Comparison of ENCODE assay signal across 7 mouse cellular contexts in the genomic region with DNA sequence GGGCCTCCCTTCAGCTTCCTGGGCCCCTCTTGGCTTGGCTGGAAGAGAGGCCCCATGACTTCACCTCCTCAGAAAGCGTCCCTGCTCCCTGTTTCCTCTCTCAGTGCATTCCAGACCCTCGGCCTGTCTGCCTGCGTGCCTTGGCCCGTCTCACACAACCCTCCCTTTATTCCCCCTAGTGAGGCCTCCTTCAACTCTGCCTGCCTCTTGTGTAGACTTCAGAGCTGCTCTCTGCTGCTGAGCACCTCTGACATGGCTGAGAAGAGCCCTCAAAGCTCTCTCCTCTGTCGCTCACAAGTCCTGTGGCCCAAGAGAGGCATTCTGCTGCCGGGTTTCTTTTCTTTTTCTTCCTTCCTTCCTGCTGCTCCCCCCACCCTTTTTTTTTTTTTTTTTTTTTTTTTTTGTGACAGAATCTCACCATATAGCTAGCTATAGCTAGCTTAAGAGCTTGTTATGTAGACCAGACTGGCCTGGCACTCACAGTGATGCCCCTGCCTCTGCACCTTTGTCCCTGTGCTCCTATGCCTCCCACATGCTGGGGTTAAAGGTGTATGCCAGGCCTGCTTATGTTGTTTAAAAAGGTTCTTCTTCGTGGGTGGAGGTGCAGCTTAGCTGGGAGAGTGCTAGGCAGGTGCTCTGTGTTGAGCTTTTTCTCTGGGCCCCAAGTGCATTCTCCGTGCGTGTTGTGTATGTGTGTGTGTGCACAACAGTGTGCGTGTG. TPM values are rescaled to one million over a fixed set of nuclear protein-coding genes. Genes with fewer than 3 reads are reported as not detected.
DNase-seq lines count a peak whose midpoint lies in the region; ATAC-seq lines count a peak whose summit lies in the region.

No protein-coding gene starts in this region.

- H3K4me3 ChIP-seq in hindbrain, embryonic 11.5 days (ENCODE audit: low read depth, low read length), result no peak overlapping the region
- no peak overlapping the region for H3K4me3 ChIP-seq in lung, embryonic 16.5 days (ENCODE audit: low read length)

- no peaks in the 10 kb centered on the region for H3K27me3 ChIP-seq in hindbrain, embryonic 11.5 days (ENCODE audit: control insufficient read depth, insufficient read depth, low read length)
- H3K27me3 ChIP-seq in lung, embryonic 16.5 days (ENCODE audit: control insufficient read depth, insufficient read depth, low read depth, low read length), result no peaks in the 10 kb centered on the region

- H3K9ac ChIP-seq in hindbrain, embryonic 11.5 days (ENCODE audit: low read depth, low read length), result peak overlapping the region; percentile 36; the same call in 1 of the 2 replicates
- H3K9ac ChIP-seq in lung, embryonic 16.5 days (ENCODE audit: low read length), result peak overlapping the region; percentile 11

- no peaks in the 10 kb centered on the region for H3K36me3 ChIP-seq in hindbrain, embryonic 11.5 days (ENCODE audit: control insufficient read depth, insufficient read depth, low read length)
- H3K36me3 ChIP-seq in lung, embryonic 16.5 days (ENCODE audit: control insufficient read depth, insufficient read depth, low read length), result no peaks in the 10 kb centered on the region

- DNase-seq in urinary bladder, postnatal 4 days (ENCODE audit: low spot score in 2 of 2), result peak; percentile 64 to 65
- no peak for DNase-seq in urinary bladder, adult 18-20 months (ENCODE audit: low spot score in 2 of 2)
- DNase-seq in hindbrain, embryonic 11.5 days (ENCODE audit: low spot score), result peak; percentile 39
- peak; percentile 60 to 67 for DNase-seq in thymus, postnatal 36 days
- no peak for DNase-seq in frontal cortex, postnatal 25 days (ENCODE audit: low spot score in 2 of 2)
- no peak for DNase-seq in cerebellum, postnatal 25 days

- H3K4me1 ChIP-seq in hindbrain, embryonic 11.5 days (replicated peaks; ENCODE audit: control insufficient read depth, insufficient read depth, low read length), result peaks cover 5% of the 10 kb centered on the region
- H3K4me1 ChIP-seq in lung, embryonic 16.5 days (replicated peaks; ENCODE audit: control insufficient read depth, insufficient read depth, low read length), result peaks cover 38% of the 10 kb centered on the region

- H3K4me2 ChIP-seq in hindbrain, embryonic 11.5 days (replicated peaks; ENCODE audit: low read depth, low read length), result no peak overlapping the region
- no peak overlapping the region for H3K4me2 ChIP-seq in lung, embryonic 16.5 days (ENCODE audit: low read depth, low read length)

- no peaks in the 10 kb centered on the region for H3K9me3 ChIP-seq in hindbrain, embryonic 11.5 days (ENCODE audit: control insufficient read depth, low read length)
- H3K9me3 ChIP-seq in lung, embryonic 16.5 days (ENCODE audit: control insufficient read depth, low read length), result no peaks in the 10 kb centered on the region

- no peak for ATAC-seq in hindbrain, embryonic 11.5 days (ENCODE audit: low FRiP score)
- ATAC-seq in lung, embryonic 16.5 days (ENCODE audit: low read depth), result peak; percentile 92

- peak overlapping the region; percentile 39; the same call in 1 of the 2 replicates for H3K27ac ChIP-seq in hindbrain, embryonic 11.5 days (ENCODE audit: low read depth, low read length)
- peak overlapping the region; percentile 96 for H3K27ac ChIP-seq in lung, embryonic 16.5 days (ENCODE audit: low read length)

- WGBS in hindbrain, embryonic 11.5 days, result 47% methylated on average over 10 of the region's 10 CpGs
- WGBS in lung, embryonic 16.5 days, result 19% methylated on average over 10 of the region's 10 CpGs

RNA-seq across cellular contexts. Expression of a gene that starts 22.9 kb away (rescaled TPM):
- polyA plus RNA-seq in hindbrain, embryonic 11.5 days (2014; fragmentation: Nextera tagmentation; extraction: Ambion mirVana), result 190 and 195 TPM in 2 replicates
- polyA plus RNA-seq in lung, embryonic 16.5 days (2015; fragmentation: Nextera tagmentation; extraction: Ambion mirVana), result 258 and 277 TPM in 2 replicates

RNA-seq across cellular contexts. Expression of a gene that starts 25.6 kb away (rescaled TPM):
- 26.5 and 28.7 TPM in 2 replicates for polyA plus RNA-seq in hindbrain, embryonic 11.5 days (2014; fragmentation: Nextera tagmentation; extraction: Ambion mirVana)
- 30.5 and 30.9 TPM in 2 replicates for polyA plus RNA-seq in lung, embryonic 16.5 days (2015; fragmentation: Nextera tagmentation; extraction: Ambion mirVana)

Comparison
In these comparisons a context has a peak if more than half of its experiments do, and no peak if none do; other contexts are left out.
1. DNase-seq: peak in urinary bladder, postnatal 4 days (2 of 2), hindbrain, embryonic 11.5 days (single experiment) and thymus, postnatal 36 days (2 of 2); none in urinary bladder, adult 18-20 months (0 of 2), frontal cortex, postnatal 25 days (0 of 2) and cerebellum, postnatal 25 days (0 of 2).